Mouse (Mus musculus) cerebral cortex, adult 2 months (tissue): Measurements from ENCODE around the gene Cntn5.

Experiments used
- WGBS: fragments of 180-500 bp; shearing (Covaris S2); methylation state at CpG from one replicate; pipeline ENCODE4 v1.1.7; 2018; 5-methylcytosine and 5-hydroxymethylcytosine counted together

Cntn5 gene

GRCm38 (mm10) chr9:10366246-10366955, 538.2 kb downstream of the Cntn5 start:
- WGBS = 77% methylated on average over 6 of the region's 6 CpGs

DNA sequence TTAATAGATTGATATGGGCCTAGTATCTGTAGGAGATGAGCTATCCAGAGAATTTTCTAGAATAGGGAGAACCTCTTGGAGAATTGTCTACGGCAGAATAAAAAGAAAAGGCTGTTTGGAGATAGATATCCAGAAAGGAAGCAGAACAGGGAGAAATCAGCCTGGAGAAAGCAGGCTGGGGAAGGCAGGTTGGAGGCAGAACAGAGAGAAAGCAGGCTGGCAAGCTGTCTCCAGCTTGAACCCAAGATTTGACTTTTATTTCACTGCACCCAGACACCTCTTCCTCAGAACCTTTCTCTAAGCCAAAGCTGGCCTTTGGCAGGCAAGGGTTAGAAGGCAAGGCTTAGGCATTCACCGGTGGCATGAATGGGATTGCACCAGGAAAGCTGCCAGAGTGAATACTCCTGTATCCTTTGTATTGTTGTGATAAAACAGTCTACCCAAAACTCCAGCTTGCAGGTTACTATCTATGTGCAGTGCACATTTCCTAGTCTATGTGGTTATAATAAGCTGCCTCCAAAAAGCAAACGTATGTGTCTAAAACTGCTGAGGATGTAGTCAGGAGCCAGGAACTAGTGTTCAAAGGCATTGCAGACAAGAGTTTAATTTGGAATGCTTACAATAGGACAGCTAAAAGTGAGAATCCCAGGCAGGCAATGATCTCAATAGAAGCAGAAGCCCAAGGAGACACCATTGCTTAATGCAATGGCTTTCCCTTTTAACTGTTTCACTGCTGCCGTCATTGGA, 553.5 kb downstream of the Cntn5 start:
- 50% methylated on average over 4 of the region's 4 CpGs for WGBS

DNA sequence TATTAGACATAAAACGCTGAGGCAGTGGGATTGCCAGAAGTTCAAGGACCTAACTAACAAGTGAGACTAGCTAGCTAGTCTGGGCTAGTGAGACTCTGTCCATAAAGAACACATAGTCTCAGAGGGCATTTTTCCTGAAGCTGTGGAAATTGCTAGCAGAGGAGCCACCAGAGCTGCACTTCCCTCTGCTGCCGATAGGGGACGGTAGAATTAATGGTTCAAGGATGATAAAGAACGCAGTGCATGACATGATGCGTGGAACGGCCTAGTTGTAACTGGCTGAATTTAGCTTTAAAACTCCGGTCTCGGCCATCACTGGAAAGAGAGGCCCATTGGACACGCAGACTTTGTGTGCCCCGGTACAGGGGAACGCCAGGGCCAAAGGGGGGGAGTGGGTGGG, 555.8 kb downstream of the Cntn5 start:
- 88% methylated on average over 11 of the region's 11 CpGs for WGBS

DNA sequence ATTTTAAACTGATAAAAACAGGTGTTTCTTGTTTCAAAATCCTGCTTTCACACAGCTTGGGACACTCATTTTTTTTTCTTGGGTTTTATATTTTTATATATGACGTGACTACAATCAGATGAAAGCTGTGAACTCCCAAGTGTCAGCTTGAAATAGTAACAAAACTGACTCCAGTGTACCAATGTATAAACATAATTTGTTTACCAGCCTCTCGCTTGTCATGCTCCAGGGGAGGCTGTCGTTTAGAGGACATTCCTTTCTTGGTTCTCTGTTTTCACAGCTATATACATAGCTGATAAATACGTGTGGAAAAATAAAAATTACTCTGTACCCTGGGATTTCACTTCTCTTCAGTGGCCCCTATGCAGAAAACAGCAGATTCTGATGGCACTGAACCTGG, 556.4 kb downstream of the Cntn5 start:
- WGBS = 69% methylated on average over 4 of the region's 4 CpGs

DNA sequence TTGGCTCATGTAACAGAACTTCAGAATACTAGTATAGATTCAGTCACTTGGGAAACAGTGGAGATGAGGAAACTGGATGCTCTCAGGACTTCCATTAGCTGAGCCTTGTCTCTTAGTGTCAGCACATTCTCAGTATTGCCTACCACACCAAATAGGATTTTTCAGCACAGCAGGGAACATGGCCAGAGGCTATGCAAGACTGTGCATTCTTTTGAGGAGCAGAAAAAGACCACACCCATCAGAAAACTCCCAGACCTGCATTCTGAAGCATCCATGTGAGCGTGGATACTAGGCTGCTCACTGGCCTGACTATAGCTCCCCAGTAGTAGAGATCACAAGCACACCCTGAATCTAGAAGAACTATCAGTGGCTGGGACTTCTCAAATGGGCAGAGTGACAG, 564.9 kb downstream of the Cntn5 start:
- 75% methylated on average over 1 of the region's 1 CpGs for WGBS

- 41% methylated on average over 7 of the region's 7 CpGs for WGBS
Measured at GRCm38 (mm10) chr9:10324697-10325368, 579.7 kb downstream of the Cntn5 start.

DNA sequence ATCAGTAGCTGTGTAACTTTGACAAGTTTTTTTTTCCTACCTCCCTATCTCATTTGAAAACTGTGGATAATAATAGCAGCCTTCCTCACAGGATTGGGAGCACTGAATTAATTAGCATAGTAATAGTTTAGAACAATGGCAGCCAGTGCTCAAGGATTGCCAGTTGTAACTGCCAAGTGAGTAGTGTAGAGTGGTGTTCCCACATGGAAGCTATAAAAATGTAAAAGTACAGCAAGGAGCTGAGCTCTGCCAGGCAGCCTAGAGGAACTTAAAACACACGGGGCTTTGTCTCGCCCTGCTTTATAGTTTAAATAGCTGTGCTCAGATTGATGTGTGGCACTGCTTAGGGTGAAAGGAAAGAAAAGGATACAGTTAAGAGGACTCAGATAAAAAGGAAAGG, 635.2 kb downstream of the Cntn5 start:
- WGBS = 18% methylated on average over 2 of the region's 2 CpGs

GRCm38 (mm10) chr9:10268836-10269235, 635.7 kb downstream of the Cntn5 start:
- WGBS = 27% methylated on average over 6 of the region's 6 CpGs

- 61% methylated on average over 3 of the region's 3 CpGs for WGBS
Measured at GRCm38 (mm10) chr9:10265616-10266015, 639.0 kb downstream of the Cntn5 start.

- 80% methylated on average over 4 of the region's 4 CpGs for WGBS
Measured at GRCm38 (mm10) chr9:10233364-10233763, 671.2 kb downstream of the Cntn5 start.

DNA sequence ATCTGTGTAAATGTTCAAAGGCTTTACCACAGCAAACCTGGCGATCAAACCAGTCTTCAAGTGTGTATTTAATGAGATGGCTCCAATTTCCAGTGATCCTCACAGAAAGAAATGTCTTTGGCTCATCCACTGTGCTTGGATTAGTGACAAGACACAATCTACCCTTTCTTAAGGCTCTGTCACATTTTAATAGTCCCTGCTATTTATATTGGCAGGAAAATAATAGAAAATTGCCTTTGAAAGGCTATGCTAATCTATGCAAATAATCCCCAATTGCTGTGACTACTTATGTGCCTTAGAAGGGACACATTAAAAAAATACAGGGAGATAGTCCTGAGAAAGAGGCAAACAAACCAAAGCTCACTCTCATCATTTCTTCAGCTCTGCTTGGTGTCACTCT, 672.5 kb downstream of the Cntn5 start:
- WGBS = 65% methylated on average over 1 of the region's 1 CpGs

DNA sequence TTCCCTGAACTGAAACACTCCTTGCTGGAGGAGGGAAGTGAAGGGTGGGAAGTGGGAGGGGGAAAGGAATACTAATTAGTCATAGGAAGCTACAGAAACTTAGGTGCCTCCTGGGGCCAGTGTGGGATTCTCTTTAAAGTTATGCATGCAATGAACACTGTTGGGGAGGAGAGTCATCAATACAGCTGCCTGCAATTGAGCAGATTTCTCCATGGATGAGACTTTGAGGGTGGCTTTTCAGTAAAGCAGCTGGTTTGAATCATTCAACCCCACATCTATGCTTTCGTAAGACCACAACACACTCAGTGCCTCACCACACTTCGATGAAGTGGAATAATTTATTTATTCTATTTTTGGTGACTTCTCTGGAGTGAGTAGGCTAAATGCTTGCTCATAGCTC, 674.9 kb downstream of the Cntn5 start:
- WGBS = 31% methylated on average over 2 of the region's 2 CpGs

- 26% methylated on average over 2 of the region's 2 CpGs for WGBS
Measured at GRCm38 (mm10) chr9:10226013-10226412, 678.6 kb downstream of the Cntn5 start.

GRCm38 (mm10) chr9:10170526-10170925, 734.0 kb downstream of the Cntn5 start:
- 80% methylated on average over 3 of the region's 3 CpGs for WGBS

- 72% methylated on average over 1 of the region's 1 CpGs for WGBS
Measured at GRCm38 (mm10) chr9:10121350-10122057, 783.1 kb downstream of the Cntn5 start.

- 62% methylated on average over 1 of the region's 1 CpGs for WGBS
Measured at GRCm38 (mm10) chr9:10116581-10116980, 788.0 kb downstream of the Cntn5 start.

- WGBS = 77% methylated on average over 1 of the region's 1 CpGs
Measured at GRCm38 (mm10) chr9:10109156-10109555, 795.4 kb downstream of the Cntn5 start.

DNA sequence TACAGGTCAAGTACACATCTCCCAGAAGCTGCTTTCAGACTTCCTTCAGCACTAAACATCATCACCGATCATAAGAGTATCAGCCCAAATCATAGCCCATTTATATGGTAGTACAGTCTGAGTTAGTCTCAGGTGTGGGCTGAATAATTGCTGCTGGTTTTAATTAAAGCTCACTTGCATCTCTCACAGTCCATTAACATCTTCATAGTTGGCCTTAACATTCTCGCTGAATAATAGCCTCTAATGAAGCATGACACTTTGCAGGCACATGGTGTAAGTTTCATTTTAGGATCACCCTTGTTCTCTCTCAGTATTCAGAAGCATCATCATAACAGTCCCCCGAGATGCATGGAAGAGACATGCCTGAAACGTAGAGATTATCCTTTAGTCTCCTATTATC, 796.7 kb downstream of the Cntn5 start:
- WGBS = 64% methylated on average over 4 of the region's 4 CpGs

GRCm38 (mm10) chr9:10101812-10102440, 802.6 kb downstream of the Cntn5 start:
- WGBS = 61% methylated on average over 5 of the region's 5 CpGs

DNA sequence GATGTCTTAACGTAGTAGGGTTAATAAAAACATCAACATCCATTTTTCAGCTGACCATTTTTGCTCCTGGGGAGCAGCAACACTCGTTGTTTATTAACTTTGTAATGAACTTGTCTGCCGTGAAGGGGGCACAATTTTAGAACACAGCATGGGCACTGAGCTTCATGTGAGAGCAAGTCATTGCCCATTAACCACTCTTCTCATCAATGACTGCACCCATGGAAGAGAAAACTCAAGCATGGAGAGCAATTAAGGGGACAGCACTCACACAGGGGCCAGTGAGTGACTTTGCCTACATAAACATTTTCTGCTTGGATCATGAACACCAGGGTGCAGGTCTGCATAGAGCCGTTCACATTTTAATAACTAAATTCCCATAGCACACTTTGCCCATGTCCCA, 831.2 kb downstream of the Cntn5 start:
- WGBS = 53% methylated on average over 4 of the region's 4 CpGs

- WGBS = 31% methylated on average over 5 of the region's 5 CpGs
Measured at GRCm38 (mm10) chr9:10072860-10073259, 831.7 kb downstream of the Cntn5 start.

- WGBS = 67% methylated on average over 2 of the region's 2 CpGs
Measured at GRCm38 (mm10) chr9:10071271-10071670, 833.3 kb downstream of the Cntn5 start.
